Comparison of ENCODE assay signal across 17 mouse cellular contexts in the genomic region with DNA sequence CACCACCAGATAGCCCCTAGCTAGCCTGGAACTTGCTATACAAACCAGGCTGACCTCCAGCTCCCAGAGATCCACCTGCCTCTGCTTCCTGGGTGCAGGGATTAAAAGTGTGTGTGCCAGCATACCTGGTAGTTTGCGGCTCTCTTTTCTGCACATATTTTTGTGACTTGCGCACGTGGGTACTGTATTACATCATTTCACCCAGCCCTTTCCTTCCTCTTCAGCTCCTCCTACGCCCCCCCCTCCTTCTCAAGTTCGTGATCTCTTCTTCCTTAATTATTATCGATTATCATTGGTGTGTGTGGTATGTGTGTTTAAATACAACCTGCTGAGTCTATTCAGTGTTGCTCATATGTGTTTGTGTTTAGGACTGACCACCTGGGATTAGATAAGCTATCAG. TPM values are rescaled to one million over a fixed set of nuclear protein-coding genes. Genes with fewer than 3 reads are reported as not detected.
DNase-seq lines count a peak whose midpoint lies in the region; ATAC-seq and TF ChIP-seq lines count a peak whose summit lies in the region.
"Had no signal": no experiment of that assay in that cellular context is flagged by ENCODE, and none has a peak within 500 bp of the region (broad histone marks: within the 10 kb centered on the region; RNA-seq: fewer than 3 reads in every experiment).

Gene Atp8b4 (minus strand): TSS at position 154 of the 400 bp plus-strand sequence.

- H3K27me3 ChIP-seq in heart, embryonic 16.5 days (ENCODE audit: control insufficient read depth, insufficient read depth, low read length) = no peaks in the 10 kb centered on the region
- no peaks in the 10 kb centered on the region for H3K27me3 ChIP-seq in CH12.LX (replicated peaks)
- no peaks in the 10 kb centered on the region for H3K27me3 ChIP-seq in myocyte (ENCODE audit: control insufficient read depth, insufficient read depth, insufficient read length)
- H3K27me3 ChIP-seq: hindbrain, embryonic 15.5 days had no signal

- TF ChIP-seq EP300 in CH12.LX (IDR thresholded peaks at IDR 0.05; ENCODE audit: low read length) = no peak

- in situ Hi-C loops in CH12.LX (cut with MboI; ENCODE audit: low pct_ligation_motif_present, low pct_unique_long_range_greater_than_20kb, low sequenced_read_pairs) = no loop called here

- H3K4me2 ChIP-seq in heart, embryonic 16.5 days (ENCODE audit: low read depth, low read length) = no peak within 1 kb of the TSS
- H3K4me2 ChIP-seq in CH12.LX (ENCODE audit: insufficient read depth, low read depth, poor library complexity, severe bottlenecking) = peak within 1 kb of the TSS; percentile 82
- peak within 1 kb of the TSS; percentile 10 for H3K4me2 ChIP-seq in myocyte (ENCODE audit: low read depth)
- H3K4me2 ChIP-seq: hindbrain, embryonic 15.5 days had no signal

- no peaks in the 10 kb centered on the region for H3K9me3 ChIP-seq in heart, embryonic 16.5 days (replicated peaks; ENCODE audit: control insufficient read depth, low read length)
- H3K9me3 ChIP-seq in CH12.LX (replicated peaks; ENCODE audit: low read length) = no peaks in the 10 kb centered on the region
- H3K9me3 ChIP-seq: hindbrain, embryonic 15.5 days had no signal

- peak within 1 kb of the TSS; percentile 15; the same call in 1 of the 2 replicates for H3K4me3 ChIP-seq in heart, embryonic 16.5 days (ENCODE audit: low read length)
- H3K4me3 ChIP-seq in CH12.LX (replicated peaks in 1 of 3; ENCODE audit: low read depth in 2 of 3, low read length in 2 of 3, poor library complexity in 1 of 3) = peak within 1 kb of the TSS; percentile 34 to 53 (median 44)
- H3K4me3 ChIP-seq in myocyte = no peak within 1 kb of the TSS
- H3K4me3 ChIP-seq: erythroblast, embryonic 14.5 days; hindbrain, embryonic 15.5 days had no signal

- peaks cover 2% of the 10 kb centered on the region; the same call in 1 of the 2 replicates for H3K4me1 ChIP-seq in heart, embryonic 16.5 days (ENCODE audit: control insufficient read depth, insufficient read depth, low read length)
- H3K4me1 ChIP-seq in CH12.LX (ENCODE audit: control insufficient read depth in 1 of 2, insufficient read depth in 2 of 2) = peaks cover 10 to 28% of the 10 kb centered on the region in 2 experiments
- H3K4me1 ChIP-seq: hindbrain, embryonic 15.5 days had no signal

- no peak for TF ChIP-seq RAD21 in CH12.LX (IDR thresholded peaks at IDR 0.05; ENCODE audit: low read depth, low read length)

- dilution Hi-C loops in CH12.LX (cut with MboI; ENCODE audit: extremely low pct_ligation_motif_present, extremely low pct_unique_long_range_greater_than_20kb, low sequenced_read_pairs) = no loop called here

- no peak within 1 kb of the TSS for H3ac ChIP-seq in myocyte (ENCODE audit: control insufficient read depth, insufficient read length)

- no peak for ATAC-seq in heart, embryonic 16.5 days (replicated peaks; ENCODE audit: extremely low read depth, insufficient read depth, low FRiP score)
- peak; percentile 30 to 40; a peak in 1 of 4 replicates for ATAC-seq in hematopoietic stem cell, adult 5-6 weeks (replicated peaks in 1 of 2; ENCODE audit: insufficient read depth in 1 of 2, low FRiP score in 2 of 2, low TSS enrichment in 1 of 2, low read depth in 1 of 2, poor library complexity in 2 of 2, severe bottlenecking in 2 of 2)
- ATAC-seq in megakaryocyte-erythroid progenitor cell, adult 5-6 weeks (replicated peaks; ENCODE audit: low FRiP score, low TSS enrichment, poor library complexity, severe bottlenecking) = no peak

- DNase-seq in heart, postnatal 14 days = no peak
- no peak for DNase-seq in CH12.LX (ENCODE audit: extremely low read depth)
- DNase-seq in yolk sac, embryonic 10.5 days (ENCODE audit: low spot score) = no peak
- DNase-seq in right cerebral cortex, postnatal 4 days = no peak
- DNase-seq: cerebellum, adult 2 months; kidney, adult 8-10 months; layer of hippocampus, adult 9-11 months; lung, adult 18-20 months; right cerebral cortex, postnatal 14 days had no signal

- H3K9ac ChIP-seq in heart, embryonic 16.5 days (ENCODE audit: low read length) = no peak within 1 kb of the TSS
- H3K9ac ChIP-seq in CH12.LX (ENCODE audit: insufficient read depth, low read depth) = peak within 1 kb of the TSS; percentile 61
- H3K9ac ChIP-seq: hindbrain, embryonic 15.5 days had no signal

- 81% methylated on average over 6 of the region's 6 CpGs for WGBS in heart, embryonic 16.5 days

- H3K36me3 ChIP-seq in heart, embryonic 16.5 days (ENCODE audit: control insufficient read depth, insufficient read depth) = no peaks in the 10 kb centered on the region
- H3K36me3 ChIP-seq in CH12.LX (replicated peaks in 1 of 2; ENCODE audit: control insufficient read depth in 1 of 2, insufficient read depth in 1 of 2, low read length in 1 of 2) (no peaks in the 10 kb centered on the region), myocyte (ENCODE audit: control insufficient read depth, insufficient read depth) (no peaks in the 10 kb centered on the region)
- H3K36me3 ChIP-seq: hindbrain, embryonic 15.5 days had no signal

- no peak within 1 kb of the TSS for H3K27ac ChIP-seq in heart, embryonic 16.5 days (ENCODE audit: low read length)
- H3K27ac ChIP-seq in CH12.LX (ENCODE audit: insufficient read depth, low read depth) = no peak within 1 kb of the TSS
- H3K27ac ChIP-seq: hindbrain, embryonic 15.5 days had no signal

- TF ChIP-seq CTCF in CH12.LX (conservative IDR thresholded peaks at IDR 0.05 in 1 of 2, IDR thresholded peaks at IDR 0.05 in 1 of 2; ENCODE audit: low read depth in 2 of 2, low read length in 2 of 2) = no peak

- H3K79me2 ChIP-seq in CH12.LX (replicated peaks; ENCODE audit: control insufficient read depth, extremely low read depth, insufficient read depth, poor library complexity, severe bottlenecking) (no peaks in the 10 kb centered on the region), myocyte (ENCODE audit: control insufficient read depth, insufficient read depth) (no peaks in the 10 kb centered on the region)

- intact Hi-C loops in heart, postnatal 14 days (cut with DNase I) = no loop called here

- TF ChIP-seq POLR2A in CH12.LX (IDR thresholded peaks at IDR 0.05; ENCODE audit: low read depth, low read length) (no peak), myocyte (IDR thresholded peaks at IDR 0.05; ENCODE audit: insufficient read length, low read depth) (no peak)

TF ChIP-seq in CH12.LX, 34 proteins besides CTCF, POLR2A, EP300 and RAD21:
- no peak for TF ChIP-seq ELF1 (IDR thresholded peaks at IDR 0.05; ENCODE audit: low read depth, low read length)
- TF ChIP-seq MAZ (IDR thresholded peaks at IDR 0.05; ENCODE audit: low read depth, low read length) = no peak
- TF ChIP-seq MXI1 (IDR thresholded peaks at IDR 0.05; ENCODE audit: low read depth, low read length) = no peak

TF ChIP-seq in myocyte, 11 proteins besides CTCF, POLR2A, EP300 and RAD21:
- TF ChIP-seq MAX (IDR thresholded peaks at IDR 0.05; ENCODE audit: low read depth) = no peak
- no peak for TF ChIP-seq USF1 (IDR thresholded peaks at IDR 0.05; ENCODE audit: low read depth)
- TF ChIP-seq MYOG (IDR thresholded peaks at IDR 0.05; ENCODE audit: control insufficient read depth in 1 of 3, insufficient read depth in 1 of 3, insufficient read length in 2 of 3, low read depth in 2 of 3) = no peak
- no peak for TF ChIP-seq E2F4 (IDR thresholded peaks at IDR 0.05; ENCODE audit: insufficient read depth)
- no peak for TF ChIP-seq CEBPB (IDR thresholded peaks at IDR 0.05; ENCODE audit: insufficient read depth, poor library complexity, severe bottlenecking)
- TF ChIP-seq POLR2AphosphoS2 (IDR thresholded peaks at IDR 0.05; ENCODE audit: insufficient read length, low read depth) = no peak
- no peak for TF ChIP-seq SRF (IDR thresholded peaks at IDR 0.05; ENCODE audit: control insufficient read depth, insufficient read length, low read depth)
- no peak for TF ChIP-seq TCF12 (IDR thresholded peaks at IDR 0.05; ENCODE audit: insufficient read depth, poor library complexity, severe bottlenecking)
- no peak for TF ChIP-seq TCF3 (IDR thresholded peaks at IDR 0.05; ENCODE audit: insufficient read length, low read depth)
- no peak for TF ChIP-seq MYOD1 (IDR thresholded peaks at IDR 0.05; ENCODE audit: control insufficient read depth in 1 of 3, insufficient read length in 2 of 3, low read depth in 2 of 3)
- TF ChIP-seq REST (IDR thresholded peaks at IDR 0.05; ENCODE audit: insufficient read depth, insufficient read length) = no peak
TF ChIP-seq in myocyte: peak in this region for 0.

RNA-seq across cellular contexts. Expression of gene Atp8b4, which starts in this region (rescaled TPM):
- polyA plus RNA-seq in heart, embryonic 16.5 days (2015; fragmentation: Nextera tagmentation; extraction: Ambion mirVana) = 1.1 and 2.0 TPM in 2 replicates
- under 1 TPM; 0.41 to 0.76 TPM for total RNA-seq in heart, postnatal 14 days (2021)
- 1.0 and 1.9 TPM in 2 replicates for total RNA-seq in CH12.LX (2012; rRNA removed)
- total RNA-seq in CH12.LX (2014; rRNA removed) = 0.72 and 0.79 TPM in 2 replicates
- polyA plus RNA-seq in CH12.LX (2012; ENCODE audit: insufficient read length, low read depth) = 0.50 and 1.5 TPM in 2 replicates
- total RNA-seq in hematopoietic stem cell, adult 5-6 weeks (2017) = 31.5 and 55.8 TPM in 2 replicates
- polyA plus RNA-seq in myocyte (2012; fragmentation: generic; extraction: Trizol) = 0.01 TPM
- total RNA-seq in megakaryocyte-erythroid progenitor cell, adult 5-6 weeks (2014; fragmentation: Nextera tagmentation) = 1.6 and 2.6 TPM in 2 replicates
- total RNA-seq in megakaryocyte-erythroid progenitor cell, adult 5-6 weeks (2017) = 2.2 and 4.3 TPM in 2 replicates
- total RNA-seq: left cerebral cortex, postnatal 25 days; MEL had no signal
- polyA plus RNA-seq: erythroblast, embryonic 14.5 days had no signal

Comparison
In these comparisons a context has a peak if more than half of its experiments do, and no peak if none do; other contexts are left out.
1. ATAC-seq: peak in hematopoietic stem cell, adult 5-6 weeks (2 of 2); none in heart, embryonic 16.5 days (single experiment) and megakaryocyte-erythroid progenitor cell, adult 5-6 weeks (single experiment).